Mouse (Mus musculus) spleen, adult 12 weeks (tissue): ENCODE results near the gene Gm17019.
"Not testable (repeated sequence)": the region's sequence is repeated elsewhere in the genome, so short reads cannot be mapped to it uniquely, and the experiment has no call there.

ENCODE experiments used
- DNase-seq: peaks from one replicate; pipeline ENCODE4 v3.0.0; 2022; ENCODE audit warnings: low spot score

Gm17019 gene

DNA sequence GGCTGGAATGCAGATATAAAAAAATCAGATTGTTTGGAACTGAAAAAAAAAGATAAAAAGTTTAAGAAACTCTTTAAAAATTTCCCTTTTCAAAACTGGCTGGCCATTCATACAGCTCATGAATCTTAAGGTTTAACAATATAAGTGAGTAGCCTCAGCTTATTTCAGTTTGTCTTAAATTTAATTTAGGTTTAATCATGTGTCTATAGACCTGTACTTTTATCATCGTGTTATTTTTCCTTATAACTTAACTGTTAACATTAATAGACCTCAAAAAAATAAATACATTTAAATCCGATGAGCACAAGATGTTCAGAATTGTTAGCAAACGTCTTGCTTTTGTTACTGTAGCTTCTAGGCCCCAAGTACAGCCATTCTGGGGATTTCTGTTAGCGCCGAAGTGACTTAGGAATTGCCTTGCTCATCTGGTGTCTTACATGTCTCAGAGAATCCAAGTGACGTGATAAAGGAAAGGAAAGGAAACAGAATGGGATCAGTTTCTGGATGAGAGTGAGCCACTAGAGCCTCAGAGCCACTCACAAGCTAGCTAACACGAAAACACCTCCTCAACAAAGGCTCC is 36.0 kb downstream of the Gm17019 start:
- DNase-seq = not testable (repeated sequence)

GRCm38 (mm10) chr5:14994124-14994523 is 38.7 kb downstream of the Gm17019 start:
- DNase-seq = not testable (repeated sequence)

DNA sequence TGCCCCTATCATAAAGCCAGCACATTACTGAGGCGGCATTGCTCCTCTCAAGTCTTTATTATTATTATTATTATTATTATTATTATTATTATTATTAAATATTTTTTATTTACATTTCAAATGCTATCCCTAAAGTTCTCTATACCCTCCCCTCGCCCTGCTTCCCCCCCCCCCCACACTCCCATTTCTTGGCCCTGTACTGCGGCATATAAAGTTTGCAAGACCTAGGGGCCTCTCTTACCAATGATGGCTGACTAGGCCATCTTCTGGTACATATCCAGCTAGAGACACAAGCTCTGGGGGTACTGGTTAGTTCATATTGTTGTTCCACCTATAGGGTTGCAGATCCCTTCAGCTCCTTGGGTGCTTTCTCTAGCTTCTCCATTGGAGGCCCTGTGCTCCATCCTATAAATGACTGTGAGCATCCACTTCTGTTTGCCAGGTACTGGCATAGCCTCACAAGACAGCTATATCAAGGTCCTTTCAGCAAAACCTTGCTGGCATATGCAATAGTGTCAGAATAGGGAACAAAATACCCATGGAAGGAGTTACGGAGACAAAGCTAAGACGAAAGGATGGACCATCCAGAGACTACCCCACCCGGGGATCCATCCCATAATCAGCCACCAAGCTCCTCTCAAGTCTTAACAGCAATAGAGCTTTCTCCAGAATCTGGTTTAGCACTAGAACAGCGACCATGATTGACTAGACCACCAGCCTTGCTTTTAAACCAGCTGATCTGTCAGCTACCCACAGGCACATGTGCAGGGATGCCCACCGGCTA is 42.2 kb downstream of the Gm17019 start:
- not testable (repeated sequence) for DNase-seq

DNA sequence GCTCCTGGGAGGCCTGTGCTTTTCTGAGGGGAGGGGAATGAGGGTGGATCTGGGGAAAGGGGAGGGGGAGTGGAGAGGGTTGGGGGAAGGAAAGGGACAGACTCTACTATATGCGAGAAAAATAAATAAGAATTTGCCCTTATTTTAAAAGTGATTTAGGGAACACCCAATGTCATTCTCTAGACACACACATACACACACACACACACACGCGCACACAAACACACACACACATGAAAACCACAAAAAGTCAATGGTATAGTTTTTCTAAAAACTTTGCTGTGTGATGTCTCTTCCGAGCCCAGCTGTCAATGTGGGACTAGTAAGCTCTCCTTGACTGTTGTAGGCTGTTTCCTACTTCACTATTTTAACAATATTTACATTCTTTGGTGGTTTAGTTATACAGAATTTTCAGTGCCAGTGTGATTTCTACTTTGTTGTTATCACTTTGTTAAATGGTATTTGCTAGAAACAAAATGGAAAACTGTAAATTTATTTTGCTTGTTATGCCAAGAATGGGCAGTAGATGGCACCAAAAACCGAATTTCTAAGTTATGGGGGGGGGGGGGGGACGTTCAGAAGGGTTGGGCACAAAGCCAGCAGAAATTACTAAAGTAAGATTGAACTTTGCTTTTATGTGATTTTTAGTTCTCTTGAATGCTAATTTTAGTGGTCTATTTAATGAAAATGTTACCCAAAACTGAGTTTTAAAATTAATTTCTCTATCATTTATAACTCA is 46.0 kb downstream of the Gm17019 start:
- not testable (repeated sequence) for DNase-seq
